Mouse (Mus musculus) small intestine, adult 2 months (tissue): ENCODE data around the gene Actr1a. TPM values are rescaled to one million over a fixed set of nuclear protein-coding genes. Genes with fewer than 3 reads are reported as not detected.

Experiments
- H3K27ac ChIP-seq: fragments of 200-500 bp; 2 replicates; pipeline ENCODE4 v1.5.1; 2012; ENCODE audit warnings: low read depth, low read length, control low read depth, inconsistent platforms; ENCODE audit not compliant: insufficient read depth
- H3K27me3 ChIP-seq: fragments of 200-500 bp; 2 replicates; pipeline ENCODE4 v1.6.1; 2012; ENCODE audit warnings: mild to moderate bottlenecking, moderate library complexity, low read length, inconsistent platforms; ENCODE audit not compliant: control insufficient read depth, insufficient read depth
- H3K36me3 ChIP-seq: fragments of 200-500 bp; 2 replicates; pipeline ENCODE4 v1.6.1; 2012; ENCODE audit warnings: mild to moderate bottlenecking, low read length, control low read depth, inconsistent platforms; ENCODE audit not compliant: control insufficient read depth, insufficient read depth
- H3K4me1 ChIP-seq: fragments of 200-500 bp; 2 replicates; pipeline ENCODE4 v1.6.1; 2012; ENCODE audit warnings: low read length, inconsistent platforms, mixed read lengths; ENCODE audit not compliant: control insufficient read depth, insufficient read depth, insufficient read length
- H3K4me3 ChIP-seq: fragments of 200-500 bp; 2 replicates; pipeline ENCODE4 v1.5.1; 2012; ENCODE audit warnings: low read depth, mild to moderate bottlenecking, control low read depth, inconsistent platforms, low read length, moderate library complexity
- CTCF ChIP-seq: fragments of 200-500 bp; IDR thresholded peaks from 2 replicates; pipeline ENCODE4 v1.5.1; 2012; ENCODE audit warnings: low read depth, mild to moderate bottlenecking, control low read depth, inconsistent platforms, low read length, moderate library complexity, mixed read lengths; ENCODE audit not compliant: insufficient replicate concordance, insufficient read length; ENCODE audit errors: extremely low read depth
- POLR2A ChIP-seq: fragments of 200-500 bp; IDR thresholded peaks from 2 replicates; pipeline ENCODE4 v1.6.1; 2012; ENCODE audit warnings: low read depth, mild to moderate bottlenecking, control low read depth, inconsistent platforms, low read length, moderate library complexity
- WGBS: fragments of 180-500 bp; shearing (Covaris S2); methylation state at CpG from one replicate; pipeline ENCODE4 v1.1.7; 2018; 5-methylcytosine and 5-hydroxymethylcytosine counted together
- polyA plus RNA-seq: library from polyadenylated mRNA; depleted of rRNA; stranded (reverse); fragments of >200 nt; gene quantifications from 2 replicates; pipeline ENCODE4 v1.2.3, GENCODE M21; 2012

The Actr1a gene
- polyA plus RNA-seq, 1 experiment, result 78.0 TPM

DNA sequence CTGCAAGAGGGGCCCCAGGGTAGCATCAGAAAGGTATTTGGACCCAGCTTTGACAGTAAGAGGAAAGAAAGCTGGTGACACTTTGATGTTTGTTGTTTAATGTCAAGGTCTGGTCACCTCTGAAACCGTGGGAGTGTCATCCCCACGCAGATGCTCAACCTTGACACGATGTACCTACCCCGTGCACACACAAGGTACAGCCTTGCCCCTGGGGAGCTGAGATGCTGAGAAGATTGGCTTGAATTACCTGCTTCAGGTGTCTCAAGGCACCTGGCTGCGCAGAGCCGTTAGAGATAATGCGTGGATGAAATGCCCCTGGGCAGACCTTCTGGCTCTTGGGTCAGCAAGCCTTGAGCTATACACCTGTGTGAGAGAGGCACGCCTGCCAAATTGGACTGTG, 18.9 kb upstream of the Actr1a start:
- Histone ChIP-seq H3K4me1 (peaks cover 2% of the 10 kb centered on the region; the same call in 1 of the 2 replicates), H3K4me3 (no peak overlapping the region), H3K36me3 (no peaks in the 10 kb centered on the region), H3K27ac (no peak overlapping the region), H3K27me3 (no peaks in the 10 kb centered on the region)
- WGBS, result 83% methylated on average over 8 of the region's 8 CpGs
- TF ChIP-seq CTCF, result no peak
- TF ChIP-seq POLR2A, result no peak

DNA sequence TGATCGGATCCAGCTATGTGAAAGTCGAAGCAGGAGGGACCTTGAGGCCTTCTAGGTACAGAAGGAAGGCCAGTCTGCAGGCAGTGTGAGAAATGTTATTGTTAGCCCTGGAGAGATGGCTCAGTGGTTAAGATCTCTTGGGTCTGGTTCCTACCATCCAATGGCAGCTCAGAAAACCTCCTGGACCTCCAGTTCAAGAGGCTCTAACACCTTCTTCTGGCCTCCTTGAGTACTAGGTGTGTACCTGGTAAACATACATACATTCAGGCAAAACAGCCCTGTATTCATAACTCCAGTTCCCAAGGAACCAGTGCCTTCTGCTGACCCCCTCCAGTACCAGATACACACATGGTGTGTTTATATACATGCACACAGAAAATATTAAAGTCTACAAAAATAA, 18.4 kb upstream of the Actr1a start:
- WGBS, result 85% methylated on average over 2 of the region's 2 CpGs

DNA sequence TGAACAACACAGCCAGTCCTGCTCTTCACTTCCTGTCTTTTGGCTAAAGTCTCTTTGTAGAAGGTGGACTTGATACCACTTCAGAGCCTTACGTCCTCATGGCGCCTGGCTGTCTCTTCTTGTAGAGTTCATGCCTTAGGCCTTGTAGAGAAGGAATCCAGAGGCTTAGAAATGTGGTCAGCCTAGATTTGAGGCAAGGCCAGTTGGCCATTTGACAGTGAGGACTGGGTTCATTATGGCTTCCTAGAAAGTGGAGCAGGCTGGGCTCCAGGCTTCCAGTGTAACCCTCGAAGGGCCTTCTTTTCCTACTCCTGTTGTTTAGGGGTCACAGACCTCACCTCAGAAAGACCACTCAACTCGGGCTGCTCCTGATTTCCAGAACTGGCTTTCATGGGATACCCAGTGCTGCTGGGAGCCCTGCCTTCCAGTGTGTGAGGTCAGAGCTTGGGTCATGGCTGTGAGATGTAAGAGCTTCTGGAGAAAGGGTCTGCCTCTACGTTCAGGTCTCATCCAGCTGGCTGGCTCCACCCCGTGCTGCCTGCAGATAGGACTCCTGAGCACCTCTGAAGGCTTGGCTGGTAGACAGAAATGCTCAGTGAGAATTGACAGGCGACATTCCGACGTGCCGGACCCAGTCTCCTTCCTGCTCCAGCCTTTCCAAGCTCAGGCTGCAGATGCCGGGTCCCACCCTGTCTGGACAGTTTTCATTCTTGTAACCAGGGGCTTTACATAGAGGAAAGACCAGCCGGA, 16.7 kb upstream of the Actr1a start:
- H3K4me3 ChIP-seq, result no peak overlapping the region
- no peaks in the 10 kb centered on the region for H3K4me1 ChIP-seq
- no peaks in the 10 kb centered on the region for H3K27me3 ChIP-seq
- 82% methylated on average over 12 of the region's 12 CpGs for WGBS
- TF ChIP-seq CTCF (no peak), POLR2A (no peak)
- H3K27ac ChIP-seq, result no peak overlapping the region
- H3K36me3 ChIP-seq, result 0 out of 2 replicates have a peak, but pooled peaks cover 1% of the 10 kb centered on the region

More for the DNA sequence above, 18.4 kb upstream of the Actr1a start:
- H3K4me1 ChIP-seq, result peaks cover 2% of the 10 kb centered on the region; the same call in 1 of the 2 replicates
- TF ChIP-seq CTCF (no peak), POLR2A (no peak)
- no peaks in the 10 kb centered on the region for H3K36me3 ChIP-seq
- no peak overlapping the region for H3K4me3 ChIP-seq
- H3K27ac ChIP-seq, result no peak overlapping the region
- no peaks in the 10 kb centered on the region for H3K27me3 ChIP-seq

DNA sequence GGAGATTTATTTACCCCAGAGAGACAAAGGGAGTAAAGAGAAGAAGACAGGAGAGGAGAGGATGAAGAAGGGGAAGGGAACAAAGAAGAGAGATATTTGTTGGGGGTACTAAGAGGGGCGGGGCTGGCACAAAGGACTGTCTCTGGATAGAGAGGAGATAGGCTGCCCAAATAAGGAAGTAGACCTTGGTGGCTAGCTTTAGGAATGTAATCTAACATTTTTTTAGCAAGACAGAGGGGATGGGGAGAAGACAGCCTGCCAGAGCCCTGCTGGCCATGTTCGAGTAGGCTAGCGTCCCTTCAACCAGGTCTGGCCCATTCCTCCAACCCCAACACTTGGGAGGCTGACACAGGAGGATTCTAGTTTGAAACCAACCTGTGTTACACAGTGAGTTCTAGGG, 14.0 kb upstream of the Actr1a start:
- no peak overlapping the region for H3K4me3 ChIP-seq
- WGBS, result 71% methylated on average over 3 of the region's 3 CpGs
- H3K27me3 ChIP-seq, result no peaks in the 10 kb centered on the region
- H3K4me1 ChIP-seq, result no peaks in the 10 kb centered on the region
- peaks cover 4% of the 10 kb centered on the region; the same call in 1 of the 2 replicates for H3K36me3 ChIP-seq
- H3K27ac ChIP-seq, result no peak overlapping the region
- TF ChIP-seq POLR2A (no peak), CTCF (no peak)

DNA sequence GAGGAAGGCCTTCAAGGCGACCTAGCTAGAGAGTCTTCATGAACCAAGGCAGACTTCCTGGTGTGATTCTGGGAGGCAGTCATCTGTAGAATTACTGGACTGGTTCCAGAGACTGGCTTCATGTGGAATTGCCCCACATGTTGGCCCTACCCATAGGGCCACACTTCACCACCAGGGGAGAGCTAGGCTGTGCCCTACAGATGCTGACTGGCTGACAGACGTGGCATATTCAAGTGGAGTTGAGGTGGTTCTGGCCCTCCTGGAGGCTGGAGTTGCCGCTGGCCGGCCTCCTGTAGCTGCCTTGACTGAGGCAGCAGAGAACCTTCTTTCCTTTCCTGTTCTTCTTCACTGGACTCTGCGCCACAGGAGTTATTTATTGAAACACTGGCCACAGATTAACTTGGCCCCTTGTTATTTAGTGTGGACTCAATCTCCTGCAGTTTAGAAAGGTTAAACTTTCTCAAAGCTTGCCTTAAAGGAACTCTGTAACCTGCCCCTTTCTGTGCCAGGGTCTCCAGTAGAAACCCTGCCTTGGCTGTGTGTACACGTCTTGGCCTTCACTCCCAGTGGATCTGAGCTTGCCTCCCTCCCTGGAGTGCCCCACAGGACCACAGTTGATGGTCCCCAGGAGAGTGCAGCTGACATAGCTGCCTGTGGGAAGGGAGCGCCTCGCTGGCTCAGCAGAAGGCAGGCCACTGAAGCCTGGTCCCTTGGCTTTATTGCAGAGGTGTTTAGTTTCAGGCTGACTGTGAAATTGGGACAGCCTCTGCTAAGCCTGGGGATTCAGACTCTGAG, 11.2 kb upstream of the Actr1a start:
- no peak overlapping the region for H3K27ac ChIP-seq
- WGBS, result 84% methylated on average over 8 of the region's 8 CpGs
- no peaks in the 10 kb centered on the region for H3K4me1 ChIP-seq
- no peak overlapping the region for H3K4me3 ChIP-seq
- H3K36me3 ChIP-seq, result peaks cover 10% of the 10 kb centered on the region; the same call in 1 of the 2 replicates
- H3K27me3 ChIP-seq, result no peaks in the 10 kb centered on the region
- no peak for TF ChIP-seq CTCF
- TF ChIP-seq POLR2A, result no peak

DNA sequence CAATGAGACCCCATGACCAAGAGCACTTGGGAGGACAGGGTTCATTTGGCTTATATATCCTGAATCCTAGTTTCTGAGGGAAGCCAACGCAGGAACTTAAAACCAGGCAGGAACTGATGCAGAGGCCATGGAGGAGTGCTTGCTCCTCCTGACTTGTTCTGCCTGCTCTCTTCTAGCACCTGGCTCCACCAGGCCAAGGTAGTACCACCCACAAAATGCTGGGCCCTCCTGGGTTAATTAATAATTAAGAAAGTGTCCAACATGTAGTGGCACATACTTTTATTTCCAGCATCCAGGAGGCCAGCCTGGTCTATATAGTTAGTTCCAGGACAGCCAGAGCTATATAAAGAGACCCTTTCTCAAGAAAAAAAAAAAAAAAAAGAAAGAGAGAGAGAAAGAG, 8.5 kb upstream of the Actr1a start:
- Histone ChIP-seq H3K4me3 (no peak overlapping the region), H3K27ac (no peak overlapping the region), H3K36me3 (peaks cover 13% of the 10 kb centered on the region), H3K4me1 (no peaks in the 10 kb centered on the region), H3K27me3 (no peaks in the 10 kb centered on the region)
- TF ChIP-seq CTCF (no peak), POLR2A (no peak)
- WGBS, result 97% methylated on average over 1 of the region's 1 CpGs

DNA sequence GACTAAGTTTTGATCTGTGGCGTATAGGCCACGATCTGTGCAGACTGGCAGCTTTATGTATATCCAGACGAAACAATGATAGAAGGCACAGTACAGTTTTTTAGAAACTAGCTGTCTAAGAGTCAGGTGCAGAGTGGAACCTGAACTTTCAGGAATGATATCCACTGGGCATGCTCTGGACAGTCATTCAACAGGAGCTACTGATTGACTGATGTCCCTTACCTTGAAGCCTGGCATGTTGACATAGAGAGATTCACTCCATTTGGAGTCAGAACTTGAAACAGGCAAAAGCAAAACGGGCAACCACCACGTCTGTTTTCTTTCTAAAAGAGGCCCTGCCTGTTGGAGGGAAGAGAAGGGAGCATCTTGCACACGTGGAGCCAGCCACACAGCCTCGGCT, 5.0 kb upstream of the Actr1a start:
- no peaks in the 10 kb centered on the region for H3K4me1 ChIP-seq
- no peaks in the 10 kb centered on the region for H3K27me3 ChIP-seq
- H3K27ac ChIP-seq, result no peak overlapping the region
- H3K36me3 ChIP-seq, result peaks cover 12% of the 10 kb centered on the region
- no peak overlapping the region for H3K4me3 ChIP-seq
- TF ChIP-seq POLR2A (no peak), CTCF (no peak)
- 81% methylated on average over 7 of the region's 7 CpGs for WGBS
